Mouse (Mus musculus): ENCODE measurements around the gene Relb.

DNA sequence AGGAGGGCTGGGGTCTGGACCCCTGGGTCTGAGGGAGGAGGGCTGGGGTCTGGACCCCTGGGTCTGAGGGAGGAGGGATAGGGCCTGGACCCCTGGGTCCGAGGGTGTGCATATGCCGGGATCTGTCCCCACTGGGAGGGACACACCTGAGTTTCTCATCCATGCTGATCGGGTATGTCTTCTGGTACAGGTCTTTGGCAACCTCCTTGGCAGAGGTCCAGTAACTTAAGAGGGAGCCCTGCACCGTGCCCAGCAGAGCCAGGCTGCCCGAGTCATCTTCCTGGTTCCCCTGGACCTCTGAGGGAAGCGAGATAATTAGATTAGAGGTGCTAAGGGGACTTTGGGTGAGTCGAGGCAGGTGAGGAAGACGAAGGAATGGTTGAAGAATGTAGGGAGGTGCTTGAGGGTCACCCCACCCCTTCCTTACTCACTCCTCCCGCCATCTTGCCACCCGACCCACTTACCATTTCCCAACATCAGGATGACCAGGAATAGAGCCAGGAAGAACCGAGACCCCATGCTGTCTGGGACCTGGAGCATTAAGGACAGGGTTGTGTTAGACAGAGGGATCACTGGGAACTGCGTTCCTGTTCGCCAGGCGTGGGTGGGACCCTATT, 44.0 kb upstream of the Relb start:
- TF ChIP-seq CTCF (IDR thresholded peaks at IDR 0.05; ENCODE audit: extremely low read depth, insufficient read length, insufficient replicate concordance, low read depth, low read length), result no peak
- TF ChIP-seq POLR2A (IDR thresholded peaks at IDR 0.05; ENCODE audit: low read depth, low read length), result no peak
